Mouse (Mus musculus) midbrain, embryonic 16.5 days (tissue): ENCODE results near the gene Celf2. TPM values are rescaled to one million over a fixed set of nuclear protein-coding genes. Genes with fewer than 3 reads are reported as not detected.

Experiments used
- ATAC-seq: fragments of 200-750 bp; cut with Nextera tagmentation; 2 replicates; pipeline ENCODE4 v1.8.0; 2017; ENCODE audit warnings: moderate TSS enrichment
- H3K27ac ChIP-seq: fragments of 300-500 bp; sonication (generic); 2 replicates; pipeline ENCODE4 v1.5.1; 2014; ENCODE audit warnings: mild to moderate bottlenecking, low read length, mixed read lengths
- H3K27me3 ChIP-seq: fragments of 300-500 bp; sonication (generic); 2 replicates; pipeline ENCODE4 v1.6.1; 2014; ENCODE audit warnings: low read depth, low read length, mixed read lengths; ENCODE audit not compliant: control insufficient read depth, insufficient read depth
- H3K36me3 ChIP-seq: fragments of 300-500 bp; sonication (generic); 2 replicates; pipeline ENCODE4 v1.6.1; 2014; ENCODE audit warnings: mild to moderate bottlenecking, low read length, moderate library complexity, mixed read lengths; ENCODE audit not compliant: control insufficient read depth, insufficient read depth
- H3K4me1 ChIP-seq: fragments of 300-500 bp; sonication (generic); 2 replicates; pipeline ENCODE4 v1.6.1; 2014; ENCODE audit warnings: mild to moderate bottlenecking, low read length, mixed read lengths; ENCODE audit not compliant: control insufficient read depth, insufficient read depth
- H3K4me2 ChIP-seq: fragments of 300-500 bp; sonication (generic); 2 replicates; pipeline ENCODE4 v1.6.1; 2014; ENCODE audit warnings: mild to moderate bottlenecking, low read length, mixed read lengths
- H3K4me3 ChIP-seq: fragments of 300-500 bp; sonication (generic); 2 replicates; pipeline ENCODE4 v1.5.1; 2014; ENCODE audit warnings: low read depth, mild to moderate bottlenecking, low read length, moderate library complexity, mixed read lengths
- H3K9ac ChIP-seq: fragments of 300-500 bp; sonication (generic); 2 replicates; pipeline ENCODE4 v1.6.1; 2014; ENCODE audit warnings: low read depth, low read length, mixed read lengths
- H3K9me3 ChIP-seq: fragments of 300-500 bp; sonication (generic); replicated peaks from 2 replicates; pipeline ENCODE4 v1.6.1; 2014; ENCODE audit warnings: mild to moderate bottlenecking, low read length, mixed read lengths; ENCODE audit not compliant: control insufficient read depth, poor library complexity, severe bottlenecking
- WGBS: fragments of 180-500 bp; shearing (Covaris S2); extraction: QIAGEN DNeasy Blood & Tissue Kit; methylation state at CpG from one replicate; pipeline ENCODE4 v1.1.7; 2014; 5-methylcytosine and 5-hydroxymethylcytosine counted together
- polyA plus RNA-seq: library from polyadenylated mRNA; unstranded; fragments of >200 nt; fragmentation: Nextera tagmentation; extraction: Ambion mirVana; gene quantifications from 2 replicates; pipeline ENCODE4 v1.2.1, GENCODE M21; 2015

Celf2 gene
- polyA plus RNA-seq, 1 experiment from 2014 or later: 160 TPM

GRCm38 (mm10) chr2:6623802-6624201, 885.6 kb downstream of the Celf2 start:
- no peak for ATAC-seq
- Histone ChIP-seq H3K9ac (no peak overlapping the region), H3K36me3 (no peaks in the 10 kb centered on the region), H3K27ac (no peak overlapping the region), H3K4me2 (no peak overlapping the region), H3K9me3 (no peaks in the 10 kb centered on the region), H3K4me3 (no peak overlapping the region), H3K27me3 (no peaks in the 10 kb centered on the region), H3K4me1 (no peaks in the 10 kb centered on the region)
- WGBS: 54% methylated on average over 4 of the region's 4 CpGs

- Histone ChIP-seq H3K4me1 (no peaks in the 10 kb centered on the region), H3K27me3 (no peaks in the 10 kb centered on the region), H3K36me3 (no peaks in the 10 kb centered on the region), H3K4me3 (no peak overlapping the region), H3K27ac (no peak overlapping the region), H3K9ac (no peak overlapping the region), H3K4me2 (no peak overlapping the region), H3K9me3 (no peaks in the 10 kb centered on the region)
- no peak for ATAC-seq
- 85% methylated on average over 5 of the region's 5 CpGs for WGBS
Measured at GRCm38 (mm10) chr2:6622082-6622481, 887.3 kb downstream of the Celf2 start.

DNA sequence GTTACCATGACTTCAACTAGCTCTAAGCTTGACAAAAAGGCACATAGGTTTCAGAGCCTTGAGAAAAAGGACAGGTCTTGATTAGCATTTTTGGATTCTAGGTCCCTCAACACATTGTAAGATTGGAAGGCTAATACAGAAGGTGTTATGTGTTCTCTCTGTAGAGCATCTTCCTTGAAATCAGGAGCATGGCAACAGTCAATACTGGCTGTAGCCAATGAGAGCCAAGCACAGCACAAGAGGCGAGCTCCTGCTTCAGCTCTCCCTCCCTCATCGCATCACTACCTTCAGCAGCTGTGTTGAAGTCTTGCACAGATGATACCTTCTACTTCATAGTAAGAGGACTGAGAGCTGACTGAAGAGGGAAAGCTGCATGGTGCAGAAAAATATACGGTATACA, 890.5 kb downstream of the Celf2 start:
- Histone ChIP-seq H3K4me1 (no peaks in the 10 kb centered on the region), H3K4me2 (no peak overlapping the region), H3K9ac (no peak overlapping the region), H3K27ac (no peak overlapping the region), H3K4me3 (no peak overlapping the region), H3K9me3 (no peaks in the 10 kb centered on the region), H3K36me3 (0 out of 2 replicates have a peak, but pooled peaks cover 2% of the 10 kb centered on the region), H3K27me3 (no peaks in the 10 kb centered on the region)
- WGBS: 82% methylated on average over 3 of the region's 3 CpGs
- ATAC-seq: no peak

DNA sequence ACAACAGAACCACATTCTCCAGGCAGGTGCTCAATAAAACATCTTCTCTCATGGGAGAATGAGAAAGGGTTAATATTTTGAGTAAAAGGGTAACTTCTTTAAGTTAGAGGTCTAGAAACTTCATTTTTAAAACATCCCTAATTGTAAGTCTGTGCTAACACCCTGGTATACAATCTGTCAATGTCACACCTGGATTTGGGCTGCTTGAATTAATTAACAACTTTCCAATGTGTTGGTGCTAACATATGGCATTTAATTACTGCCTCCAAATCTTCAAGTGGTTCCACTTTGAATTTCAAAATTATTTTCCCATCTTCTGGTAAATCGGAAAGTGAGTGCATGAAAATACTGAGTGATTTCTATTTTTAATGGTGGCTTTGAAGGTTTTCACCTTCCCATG, 890.9 kb downstream of the Celf2 start:
- no peak for ATAC-seq
- Histone ChIP-seq H3K4me3 (no peak overlapping the region), H3K27me3 (no peaks in the 10 kb centered on the region), H3K27ac (no peak overlapping the region), H3K4me2 (no peak overlapping the region), H3K9me3 (no peaks in the 10 kb centered on the region), H3K36me3 (0 out of 2 replicates have a peak, but pooled peaks cover 2% of the 10 kb centered on the region), H3K4me1 (no peaks in the 10 kb centered on the region), H3K9ac (no peak overlapping the region)
- WGBS: 86% methylated on average over 1 of the region's 1 CpGs

- Histone ChIP-seq H3K4me1 (peaks cover 8% of the 10 kb centered on the region), H3K27me3 (no peaks in the 10 kb centered on the region), H3K4me2 (no peak overlapping the region), H3K36me3 (no peaks in the 10 kb centered on the region), H3K9me3 (no peaks in the 10 kb centered on the region), H3K9ac (no peak overlapping the region), H3K4me3 (no peak overlapping the region), H3K27ac (no peak overlapping the region)
- 95% methylated on average over 2 of the region's 2 CpGs for WGBS
- no peak for ATAC-seq
Measured at GRCm38 (mm10) chr2:6604347-6604746, 905.0 kb downstream of the Celf2 start.

DNA sequence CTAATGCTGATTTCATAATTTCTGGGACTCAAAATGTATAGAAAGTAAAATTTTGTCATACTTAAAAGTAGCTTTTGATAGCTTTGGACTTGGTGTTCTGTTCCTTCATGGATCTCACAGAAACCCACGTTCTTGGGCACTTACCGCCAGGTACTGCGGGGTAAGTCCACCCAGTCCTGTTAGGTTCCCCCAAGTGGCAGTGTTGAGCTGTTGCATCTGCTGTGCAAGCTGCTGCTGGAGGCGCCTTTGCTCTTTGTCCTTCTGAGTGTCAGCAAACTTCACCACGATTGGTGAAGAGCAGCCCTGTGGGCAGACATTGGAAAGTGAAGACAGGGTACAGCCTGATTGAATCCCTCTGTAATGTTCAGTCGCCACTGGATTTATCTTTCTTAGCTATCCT, 905.5 kb downstream of the Celf2 start:
- 76% methylated on average over 6 of the region's 6 CpGs for WGBS
- peaks cover 8% of the 10 kb centered on the region; the same call in 1 of the 2 replicates for H3K4me1 ChIP-seq
- no peak overlapping the region for H3K4me2 ChIP-seq
- H3K4me3 ChIP-seq: no peak overlapping the region
- no peak for ATAC-seq
- no peaks in the 10 kb centered on the region for H3K27me3 ChIP-seq
- no peaks in the 10 kb centered on the region for H3K36me3 ChIP-seq
- no peak overlapping the region for H3K27ac ChIP-seq
- no peaks in the 10 kb centered on the region for H3K9me3 ChIP-seq
- H3K9ac ChIP-seq: no peak overlapping the region

DNA sequence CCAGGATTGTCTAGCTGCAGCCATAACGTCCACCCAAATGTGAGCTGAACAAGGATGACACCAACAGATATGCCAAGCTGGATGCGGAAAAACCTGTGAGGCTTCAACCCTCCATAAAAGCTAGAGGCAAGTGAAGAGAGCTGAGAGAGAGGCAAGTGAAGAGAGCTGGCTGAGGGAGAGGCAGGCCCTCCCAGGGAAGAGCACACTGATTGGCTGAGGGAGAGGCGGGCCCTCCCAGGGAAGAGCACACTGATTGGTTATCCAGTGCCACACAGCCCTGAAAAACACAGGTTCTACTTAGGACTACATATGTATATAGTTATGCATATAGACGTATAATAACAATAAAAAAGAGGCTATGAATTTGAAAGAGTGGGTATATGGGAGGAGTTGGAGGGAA, 907.2 kb downstream of the Celf2 start:
- H3K9me3 ChIP-seq: no peaks in the 10 kb centered on the region
- H3K27ac ChIP-seq: no peak overlapping the region
- WGBS: 89% methylated on average over 4 of the region's 4 CpGs
- H3K36me3 ChIP-seq: no peaks in the 10 kb centered on the region; the same call in 1 of the 2 replicates
- no peak overlapping the region for H3K4me2 ChIP-seq
- no peaks in the 10 kb centered on the region for H3K27me3 ChIP-seq
- H3K4me1 ChIP-seq: peaks cover 7% of the 10 kb centered on the region; the same call in 1 of the 2 replicates
- H3K9ac ChIP-seq: no peak overlapping the region
- 0 out of 2 replicates have a peak, but pooled peaks have one; percentile 36 for ATAC-seq
- H3K4me3 ChIP-seq: no peak overlapping the region

DNA sequence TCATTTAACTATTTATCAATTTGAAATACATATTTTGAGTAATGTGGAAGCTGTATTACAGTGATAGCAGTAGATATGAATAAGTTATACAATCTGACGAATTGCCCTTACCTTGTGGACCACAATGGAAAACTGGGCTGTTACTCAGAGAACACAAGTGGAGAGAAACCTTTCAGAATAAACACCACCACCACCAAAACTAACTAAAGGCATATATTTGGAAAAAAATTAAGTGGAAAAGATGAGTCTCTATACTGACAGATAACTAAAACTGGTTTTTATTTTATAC, 910.5 kb downstream of the Celf2 start:
- Histone ChIP-seq H3K4me3 (no peak overlapping the region), H3K9me3 (no peaks in the 10 kb centered on the region), H3K4me1 (peaks cover 11% of the 10 kb centered on the region; the same call in 1 of the 2 replicates), H3K36me3 (peaks cover 2% of the 10 kb centered on the region; the same call in 1 of the 2 replicates), H3K27me3 (no peaks in the 10 kb centered on the region), H3K4me2 (no peak overlapping the region), H3K27ac (no peak overlapping the region), H3K9ac (no peak overlapping the region)
- no peak for ATAC-seq
- WGBS: 86% methylated on average over 1 of the region's 1 CpGs

- Histone ChIP-seq H3K9ac (no peak overlapping the region), H3K27me3 (no peaks in the 10 kb centered on the region), H3K4me2 (no peak overlapping the region), H3K4me3 (no peak overlapping the region), H3K36me3 (peaks cover 2% of the 10 kb centered on the region; the same call in 1 of the 2 replicates), H3K9me3 (no peaks in the 10 kb centered on the region), H3K4me1 (peaks cover 11% of the 10 kb centered on the region; the same call in 1 of the 2 replicates), H3K27ac (no peak overlapping the region)
- 77% methylated on average over 8 of the region's 8 CpGs for WGBS
- ATAC-seq: no peak
Measured at GRCm38 (mm10) chr2:6598124-6598878, 911.1 kb downstream of the Celf2 start.
